Mouse (Mus musculus) spleen, adult 2 months (tissue): Measurements from ENCODE around the gene Sec61a2.

Experiments used
- CTCF ChIP-seq: fragments of 200-500 bp; IDR thresholded peaks from 2 replicates; pipeline ENCODE4 v1.5.1; 2011; ENCODE audit warnings: mild to moderate bottlenecking, inconsistent platforms; ENCODE audit not compliant: insufficient read depth, insufficient read length, insufficient replicate concordance; ENCODE audit errors: extremely low read depth
- POLR2A ChIP-seq: fragments of 200-500 bp; IDR thresholded peaks from 2 replicates; pipeline ENCODE4 v1.6.1; 2011; ENCODE audit warnings: low read depth, low read length, inconsistent platforms

DNA sequence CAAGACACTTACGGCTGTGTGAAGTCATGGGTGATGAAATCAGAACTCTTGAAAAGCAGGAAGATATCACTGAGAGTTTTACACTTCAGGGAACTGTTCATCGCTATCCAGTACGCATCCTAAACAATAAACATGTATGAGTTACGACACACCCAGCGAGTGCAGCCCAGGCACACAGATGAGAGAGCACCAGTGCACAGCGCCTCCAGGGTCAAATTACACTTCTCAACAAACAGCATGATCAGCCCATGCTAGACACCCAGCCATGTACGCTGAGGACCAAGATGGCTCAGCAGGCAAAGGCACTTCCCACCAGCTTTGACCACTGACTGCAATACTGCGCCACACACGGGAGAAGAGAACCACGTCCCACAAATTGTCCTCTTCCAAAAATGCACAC, 74.0 kb downstream of the Sec61a2 start:
- TF ChIP-seq POLR2A (no peak), CTCF (no peak)
